Mouse (Mus musculus) liver, embryonic 14.5 days (tissue): ENCODE measurements around the gene Aox4. TPM values are rescaled to one million over a fixed set of nuclear protein-coding genes. Genes with fewer than 3 reads are reported as not detected.

Experiments
- ATAC-seq: fragments of 200-750 bp; cut with Nextera tagmentation; 2 replicates; pipeline ENCODE4 v1.8.0; 2017; ENCODE audit warnings: moderate number of reproducible peaks, mild to moderate bottlenecking, moderate library complexity; ENCODE audit not compliant: insufficient read depth
- DNase-seq, 3 experiments: peaks; one replicate each; pipeline ENCODE4 v3.0.0-alpha.2; 2012 to 2013; ENCODE audit warnings: low read depth in 3 of 3, low spot score in 3 of 3
- H3K27ac ChIP-seq: fragments of 300-500 bp; sonication (generic); 2 replicates; pipeline ENCODE4 v1.5.1; 2014; ENCODE audit warnings: moderate library complexity, mild to moderate bottlenecking, control low read depth, inconsistent platforms
- H3K27me3 ChIP-seq: fragments of 300-500 bp; sonication (generic); 2 replicates; pipeline ENCODE4 v1.6.1; 2014; ENCODE audit warnings: mild to moderate bottlenecking, low read length, moderate library complexity; ENCODE audit not compliant: control insufficient read depth, insufficient read depth
- H3K36me3 ChIP-seq: fragments of 300-500 bp; sonication (generic); replicated peaks from 2 replicates; pipeline ENCODE4 v1.6.1; 2014; ENCODE audit warnings: low read depth; ENCODE audit not compliant: control insufficient read depth, insufficient read depth
- H3K4me1 ChIP-seq, 2 experiments: fragments of 200-500 bp in 1 of 2; fragments of 300-500 bp in 1 of 2; sonication (generic) in 1 of 2; replicated peaks; 2 replicates each; pipeline ENCODE4 v1.6.1; 2012 to 2014; ENCODE audit warnings: antibody characterized with exemption in 1 of 2, inconsistent platforms in 1 of 2, low read length in 1 of 2; ENCODE audit not compliant: control insufficient read depth in 2 of 2, insufficient read depth in 2 of 2
- H3K4me2 ChIP-seq: fragments of 300-500 bp; sonication (generic); 2 replicates; pipeline ENCODE4 v1.6.1; 2014; ENCODE audit warnings: low read depth, mild to moderate bottlenecking, control low read depth, moderate library complexity
- H3K4me3 ChIP-seq, 2 experiments: fragments of 200-500 bp in 1 of 2; fragments of 300-500 bp in 1 of 2; sonication (generic) in 1 of 2; 2 replicates each; pipeline ENCODE4 v1.5.1; 2012 to 2014; ENCODE audit warnings: low read depth in 2 of 2, low read length in 2 of 2, mild to moderate bottlenecking in 2 of 2, control low read depth in 1 of 2, inconsistent platforms in 1 of 2, moderate library complexity in 1 of 2; ENCODE audit not compliant: insufficient read depth in 1 of 2
- H3K9ac ChIP-seq: fragments of 300-500 bp; sonication (generic); replicated peaks from 2 replicates; pipeline ENCODE4 v1.6.1; 2014; ENCODE audit warnings: mild to moderate bottlenecking, control low read depth, moderate library complexity
- H3K9me3 ChIP-seq: fragments of 300-500 bp; sonication (generic); 2 replicates; pipeline ENCODE4 v1.6.1; 2016; ENCODE audit warnings: low read length, mixed read lengths; ENCODE audit not compliant: control insufficient read depth
- CTCF ChIP-seq: IDR thresholded peaks from 2 replicates; pipeline ENCODE4 v1.5.1; 2016; ENCODE audit warnings: antibody characterized with exemption, low read depth, control low read depth
- EP300 ChIP-seq: IDR thresholded peaks from 2 replicates; pipeline ENCODE4 v1.6.1; 2016; ENCODE audit warnings: antibody characterized with exemption, low read depth
- WGBS: fragments of 180-500 bp; shearing (Covaris S2); extraction: QIAGEN DNeasy Blood & Tissue Kit; methylation state at CpG from one replicate; pipeline ENCODE4 v1.1.7; 2014; ENCODE audit not compliant: insufficient replicate concordance; 5-methylcytosine and 5-hydroxymethylcytosine counted together
- polyA plus RNA-seq, 2 experiments: library from polyadenylated mRNA; depleted of rRNA in 1 of 2; stranded (reverse) in 1 of 2; unstranded in 1 of 2; fragments of >200 nt; fragmentation: Nextera tagmentation in 1 of 2; extraction: Ambion mirVana in 1 of 2; gene quantifications; 2 replicates each; pipeline versions ENCODE4 v1.2.1 to v1.2.3; 2012 to 2014

Gene Aox4
- polyA plus RNA-seq, 2 experiments: 0.10 to 0.22 TPM

- Histone ChIP-seq H3K4me2 (no peak overlapping the region), H3K4me1 (no peaks in the 10 kb centered on the region), H3K27me3 (no peaks in the 10 kb centered on the region), H3K4me3 (no peak overlapping the region), H3K9me3 (no peaks in the 10 kb centered on the region), H3K36me3 (no peaks in the 10 kb centered on the region), H3K9ac (no peak overlapping the region), H3K27ac (no peak overlapping the region)
- no peak for ATAC-seq
- WGBS: 53% methylated on average over 11 of the region's 11 CpGs
- DNase-seq: no peak
- TF ChIP-seq CTCF (no peak), EP300 (no peak)
Measured at GRCm38 (mm10) chr1:58253466-58253865, 43.3 kb downstream of the Aox4 start.

- WGBS: 55% methylated on average over 10 of the region's 10 CpGs
- DNase-seq (no peak), ATAC-seq (no peak)
- H3K27me3 ChIP-seq: no peaks in the 10 kb centered on the region
- H3K4me1 ChIP-seq: no peaks in the 10 kb centered on the region
- no peak overlapping the region for H3K4me2 ChIP-seq
- no peak overlapping the region for H3K9ac ChIP-seq
- no peak overlapping the region for H3K4me3 ChIP-seq
- H3K27ac ChIP-seq: no peak overlapping the region
- no peak for TF ChIP-seq CTCF
- TF ChIP-seq EP300: no peak
- H3K9me3 ChIP-seq: no peaks in the 10 kb centered on the region
- no peaks in the 10 kb centered on the region for H3K36me3 ChIP-seq
Measured at GRCm38 (mm10) chr1:58257195-58257991, 47.2 kb downstream of the Aox4 start.

GRCm38 (mm10) chr1:58260311-58260710 is 50.1 kb downstream of the Aox4 start:
- WGBS: 51% methylated on average over 3 of the region's 3 CpGs
- Histone ChIP-seq H3K27me3 (no peaks in the 10 kb centered on the region), H3K4me2 (no peak overlapping the region), H3K9ac (no peak overlapping the region), H3K36me3 (no peaks in the 10 kb centered on the region), H3K27ac (no peak overlapping the region), H3K4me1 (no peaks in the 10 kb centered on the region), H3K4me3 (no peak overlapping the region), H3K9me3 (no peaks in the 10 kb centered on the region)
- DNase-seq (no peak), ATAC-seq (no peak)
- no peak for TF ChIP-seq EP300
- no peak for TF ChIP-seq CTCF

GRCm38 (mm10) chr1:58268231-58268630 is 58.0 kb downstream of the Aox4 start:
- ATAC-seq (no peak), DNase-seq (no peak)
- no peak overlapping the region for H3K27ac ChIP-seq
- no peak overlapping the region for H3K4me2 ChIP-seq
- no peak overlapping the region for H3K4me3 ChIP-seq
- no peaks in the 10 kb centered on the region for H3K36me3 ChIP-seq
- TF ChIP-seq CTCF (0 out of 2 replicates have a peak, but pooled peaks have one; percentile 4), EP300 (no peak)
- no peaks in the 10 kb centered on the region for H3K9me3 ChIP-seq
- WGBS: 60% methylated on average over 2 of the region's 2 CpGs
- H3K27me3 ChIP-seq: no peaks in the 10 kb centered on the region
- H3K9ac ChIP-seq: no peak overlapping the region
- H3K4me1 ChIP-seq: no peaks in the 10 kb centered on the region

GRCm38 (mm10) chr1:58270807-58271569 is 60.8 kb downstream of the Aox4 start:
- no peak for ATAC-seq
- TF ChIP-seq EP300 (no peak), CTCF (peak; percentile 48; the same call in 1 of the 2 replicates)
- WGBS: 45% methylated on average over 6 of the region's 6 CpGs

More at GRCm38 (mm10) chr1:58270807-58271569, 60.8 kb downstream of the Aox4 start:
- Histone ChIP-seq H3K36me3 (no peaks in the 10 kb centered on the region), H3K4me1 (no peaks in the 10 kb centered on the region), H3K9ac (no peak overlapping the region), H3K27ac (no peak overlapping the region), H3K27me3 (no peaks in the 10 kb centered on the region), H3K9me3 (no peaks in the 10 kb centered on the region), H3K4me3 (no peak overlapping the region), H3K4me2 (no peak overlapping the region)
- DNase-seq: no peak
